Mouse (Mus musculus): ENCODE measurements around the gene Cxcl1. TPM values are rescaled to one million over a fixed set of nuclear protein-coding genes. Genes with fewer than 3 reads are reported as not detected.

The Cxcl1 gene
- polyA plus RNA-seq, 1 experiment = 5.4 TPM

DNA sequence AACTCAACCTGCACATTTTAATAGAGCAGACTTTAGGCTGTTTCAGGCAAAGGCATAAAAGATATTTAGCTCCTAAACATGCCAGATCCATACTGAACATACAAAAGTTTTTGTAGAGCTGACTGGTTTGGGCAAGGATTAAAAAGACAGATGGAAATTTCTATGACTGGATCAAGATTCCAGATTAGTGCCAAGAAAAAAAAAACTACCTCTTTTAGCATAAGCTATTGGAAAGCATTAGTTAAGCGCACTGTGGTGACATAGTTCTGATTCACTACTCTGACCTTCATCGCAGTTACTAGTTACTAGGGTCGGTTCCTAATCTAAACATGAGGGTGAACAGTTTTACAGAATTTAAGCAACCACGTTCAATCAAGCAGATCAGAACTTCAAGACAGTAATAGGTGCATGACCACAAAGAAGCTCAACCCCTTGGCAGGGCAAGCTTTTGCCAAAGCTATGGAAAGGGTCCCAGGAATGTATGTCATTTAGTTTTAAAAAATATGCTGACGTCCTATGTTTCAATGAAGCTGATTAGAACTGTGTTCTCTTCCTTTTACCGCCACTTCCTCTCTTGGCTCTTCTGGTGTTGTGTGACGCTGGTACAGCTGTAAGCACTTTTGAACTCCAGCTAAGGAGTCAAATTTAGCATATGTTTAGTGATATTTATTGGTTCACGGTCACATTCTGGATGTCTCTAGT lies 14.4 kb upstream of the Cxcl1 start:
- H3K27ac ChIP-seq (ENCODE audit: control insufficient read depth, insufficient read depth, low read length) = no peak overlapping the region
- TF ChIP-seq CTCF (IDR thresholded peaks at IDR 0.05; ENCODE audit: borderline replicate concordance, control insufficient read depth, extremely low read depth, insufficient read depth, low read length, poor library complexity) (no peak), POLR2A (IDR thresholded peaks at IDR 0.05; ENCODE audit: control insufficient read depth, extremely low read depth, insufficient read depth, low read length, poor library complexity) (no peak)
- 53% methylated on average over 8 of the region's 8 CpGs for WGBS

GRCm38 (mm10) chr5:90877173-90877512 lies 13.9 kb upstream of the Cxcl1 start:
- no peak overlapping the region for H3K27ac ChIP-seq (ENCODE audit: control insufficient read depth, insufficient read depth, low read length)
- no peaks in the 10 kb centered on the region for H3K27me3 ChIP-seq (ENCODE audit: control insufficient read depth, insufficient read depth, low read length)
- TF ChIP-seq POLR2A (IDR thresholded peaks at IDR 0.05; ENCODE audit: control insufficient read depth, extremely low read depth, insufficient read depth, low read length, poor library complexity) (no peak), CTCF (IDR thresholded peaks at IDR 0.05; ENCODE audit: borderline replicate concordance, control insufficient read depth, extremely low read depth, insufficient read depth, low read length, poor library complexity) (no peak)
- no peaks in the 10 kb centered on the region for H3K36me3 ChIP-seq (ENCODE audit: control insufficient read depth, insufficient read depth, low read length)
- no peak for DNase-seq
- no peaks in the 10 kb centered on the region for H3K4me1 ChIP-seq (replicated peaks; ENCODE audit: control insufficient read depth, insufficient read depth, low read length)
- H3K4me3 ChIP-seq (ENCODE audit: control insufficient read depth, insufficient read depth, low read length) = no peak overlapping the region

More for the DNA sequence above, 14.4 kb upstream of the Cxcl1 start:
- no peak overlapping the region for H3K4me3 ChIP-seq (ENCODE audit: control insufficient read depth, insufficient read depth, low read length)
- H3K27me3 ChIP-seq (ENCODE audit: control insufficient read depth, insufficient read depth, low read length) = no peaks in the 10 kb centered on the region
- no peaks in the 10 kb centered on the region for H3K4me1 ChIP-seq (replicated peaks; ENCODE audit: control insufficient read depth, insufficient read depth, low read length)
- no peak for DNase-seq
- no peaks in the 10 kb centered on the region for H3K36me3 ChIP-seq (ENCODE audit: control insufficient read depth, insufficient read depth, low read length)

GRCm38 (mm10) chr5:90879307-90880014 lies 11.6 kb upstream of the Cxcl1 start:
- WGBS = 76% methylated on average over 3 of the region's 3 CpGs
- Histone ChIP-seq H3K27ac (ENCODE audit: control insufficient read depth, insufficient read depth, low read length) (no peak overlapping the region), H3K36me3 (ENCODE audit: control insufficient read depth, insufficient read depth, low read length) (no peaks in the 10 kb centered on the region), H3K27me3 (ENCODE audit: control insufficient read depth, insufficient read depth, low read length) (no peaks in the 10 kb centered on the region), H3K4me3 (ENCODE audit: control insufficient read depth, insufficient read depth, low read length) (no peak overlapping the region), H3K4me1 (replicated peaks; ENCODE audit: control insufficient read depth, insufficient read depth, low read length) (no peaks in the 10 kb centered on the region)
- TF ChIP-seq POLR2A (IDR thresholded peaks at IDR 0.05; ENCODE audit: control insufficient read depth, extremely low read depth, insufficient read depth, low read length, poor library complexity) (no peak), CTCF (IDR thresholded peaks at IDR 0.05; ENCODE audit: borderline replicate concordance, control insufficient read depth, extremely low read depth, insufficient read depth, low read length, poor library complexity) (no peak)
- no peak for DNase-seq

GRCm38 (mm10) chr5:90880335-90880850 lies 10.6 kb upstream of the Cxcl1 start:
- 96% methylated on average over 7 of the region's 7 CpGs for WGBS
- TF ChIP-seq POLR2A (IDR thresholded peaks at IDR 0.05; ENCODE audit: control insufficient read depth, extremely low read depth, insufficient read depth, low read length, poor library complexity) = no peak
- TF ChIP-seq CTCF (IDR thresholded peaks at IDR 0.05; ENCODE audit: borderline replicate concordance, control insufficient read depth, extremely low read depth, insufficient read depth, low read length, poor library complexity) = no peak
- no peak for DNase-seq
- Histone ChIP-seq H3K4me3 (ENCODE audit: control insufficient read depth, insufficient read depth, low read length) (no peak overlapping the region), H3K27ac (ENCODE audit: control insufficient read depth, insufficient read depth, low read length) (no peak overlapping the region), H3K36me3 (ENCODE audit: control insufficient read depth, insufficient read depth, low read length) (no peaks in the 10 kb centered on the region), H3K4me1 (replicated peaks; ENCODE audit: control insufficient read depth, insufficient read depth, low read length) (no peaks in the 10 kb centered on the region), H3K27me3 (ENCODE audit: control insufficient read depth, insufficient read depth, low read length) (no peaks in the 10 kb centered on the region)

DNA sequence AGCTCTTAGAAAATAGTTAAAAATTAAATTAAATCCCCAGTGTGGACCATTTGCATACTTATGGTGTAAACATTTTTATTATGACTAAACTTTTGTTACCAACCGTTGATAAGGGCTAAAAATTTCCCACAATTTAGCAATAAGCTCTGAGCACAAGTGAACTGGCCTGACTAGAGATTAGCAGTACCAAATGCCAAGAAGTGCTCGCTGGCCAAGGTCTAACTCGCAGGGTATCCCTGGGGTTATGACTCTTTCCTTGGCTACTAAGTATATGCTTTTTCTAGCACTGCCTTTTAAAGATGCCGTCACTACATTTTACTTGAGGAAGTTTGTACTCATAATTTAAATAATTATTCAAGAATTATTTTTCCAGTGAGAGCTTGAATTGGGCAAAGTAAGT lies 10.0 kb upstream of the Cxcl1 start:
- H3K4me1 ChIP-seq (replicated peaks; ENCODE audit: control insufficient read depth, insufficient read depth, low read length) = no peaks in the 10 kb centered on the region
- 95% methylated on average over 4 of the region's 4 CpGs for WGBS

DNA sequence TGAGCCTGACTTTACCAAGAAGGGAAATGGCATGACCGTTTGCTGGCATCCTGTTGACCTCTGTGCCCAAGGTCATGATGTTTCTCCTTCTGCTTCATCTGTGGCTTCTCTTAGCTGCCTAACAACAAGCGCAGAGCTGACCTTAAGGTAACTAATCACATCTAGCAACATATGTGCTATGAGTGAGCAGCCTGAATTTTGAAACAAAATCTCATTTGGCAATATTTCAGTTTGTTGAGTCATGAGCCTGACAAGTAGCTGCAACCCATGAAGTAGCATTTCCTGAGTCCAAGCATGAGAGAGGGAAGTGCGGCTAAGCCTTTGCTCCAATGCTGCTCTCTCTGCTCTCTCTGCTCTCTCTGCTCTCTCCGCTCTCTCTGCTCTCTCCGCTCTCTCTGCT lies 9.4 kb upstream of the Cxcl1 start:
- TF ChIP-seq CTCF (IDR thresholded peaks at IDR 0.05; ENCODE audit: borderline replicate concordance, control insufficient read depth, extremely low read depth, insufficient read depth, low read length, poor library complexity) = no peak
- no peak for TF ChIP-seq POLR2A (IDR thresholded peaks at IDR 0.05; ENCODE audit: control insufficient read depth, extremely low read depth, insufficient read depth, low read length, poor library complexity)
- no peak for DNase-seq
- no peak overlapping the region for H3K4me3 ChIP-seq (ENCODE audit: control insufficient read depth, insufficient read depth, low read length)

More for the DNA sequence above, 10.0 kb upstream of the Cxcl1 start:
- H3K4me3 ChIP-seq (ENCODE audit: control insufficient read depth, insufficient read depth, low read length) = no peak overlapping the region
- H3K36me3 ChIP-seq (ENCODE audit: control insufficient read depth, insufficient read depth, low read length) = no peaks in the 10 kb centered on the region
- TF ChIP-seq POLR2A (IDR thresholded peaks at IDR 0.05; ENCODE audit: control insufficient read depth, extremely low read depth, insufficient read depth, low read length, poor library complexity) (no peak), CTCF (IDR thresholded peaks at IDR 0.05; ENCODE audit: borderline replicate concordance, control insufficient read depth, extremely low read depth, insufficient read depth, low read length, poor library complexity) (no peak)
- no peak overlapping the region for H3K27ac ChIP-seq (ENCODE audit: control insufficient read depth, insufficient read depth, low read length)
- no peaks in the 10 kb centered on the region for H3K27me3 ChIP-seq (ENCODE audit: control insufficient read depth, insufficient read depth, low read length)
- DNase-seq = no peak

More for the DNA sequence above, 9.4 kb upstream of the Cxcl1 start:
- H3K4me1 ChIP-seq (replicated peaks; ENCODE audit: control insufficient read depth, insufficient read depth, low read length) = no peaks in the 10 kb centered on the region
- no peak overlapping the region for H3K27ac ChIP-seq (ENCODE audit: control insufficient read depth, insufficient read depth, low read length)
- 76% methylated on average over 5 of the region's 5 CpGs for WGBS
- H3K36me3 ChIP-seq (ENCODE audit: control insufficient read depth, insufficient read depth, low read length) = no peaks in the 10 kb centered on the region
- H3K27me3 ChIP-seq (ENCODE audit: control insufficient read depth, insufficient read depth, low read length) = no peaks in the 10 kb centered on the region
